Mouse (Mus musculus): ENCODE results near the gene Gm8947. TPM values are rescaled to one million over a fixed set of nuclear protein-coding genes. Genes with fewer than 3 reads are reported as not detected.

Gene Gm8947
- total RNA-seq, 2 experiments from 2014 or later, result 0.28 TPM; not detected in 1

GRCm38 (mm10) chr1:151243332-151243731, 51.2 kb downstream of the Gm8947 start:
- Histone ChIP-seq H3K4me3 (no peak overlapping the region), H3K27ac (no peak overlapping the region)
- intact Hi-C loops (cut with DNase I), result no loop called here
- TF ChIP-seq CTCF (IDR thresholded peaks at IDR 0.05), result no peak
- no peak for DNase-seq

Other genes with a start within 250 kb of the Gm8947 start
- gene Hmcn1, start 198.9 kb upstream of the Gm8947 start, total RNA-seq (2021), result 1 to 10 TPM; 5.0 to 5.8 TPM
- gene Gm47985, start 9.8 kb upstream of the Gm8947 start, total RNA-seq (2021), result not detected
- gene Gm47995, start 6.1 kb downstream of the Gm8947 start, total RNA-seq (2021), result not detected
- gene 3110040M04Rik, start 11.7 kb downstream of the Gm8947 start, total RNA-seq (2021), result under 1 TPM; 0.43 to 0.59 TPM
- gene Gm47996, start 17.8 kb downstream of the Gm8947 start, total RNA-seq (2021), result under 1 TPM in 1 of 2 experiments, not detected in 1; 0.28 TPM
- gene Ivns1abp, start 152.1 kb downstream of the Gm8947 start, total RNA-seq (2021), result 100 to 1,000 TPM; 124 to 159 TPM
- 10 to 100 TPM in 1 of 2 experiments, 1 to 10 TPM in 1; 7.1 to 12.0 TPM for gene Swt1, start 236.1 kb downstream of the Gm8947 start, total RNA-seq (2021)
- 10 to 100 TPM; 15.3 to 18.7 TPM for gene Trmt1l, start 236.2 kb downstream of the Gm8947 start, total RNA-seq (2021)